Mouse (Mus musculus): ENCODE measurements around the gene Rbl1. TPM values are rescaled to one million over a fixed set of nuclear protein-coding genes. Genes with fewer than 3 reads are reported as not detected.
"Not testable (repeated sequence)": the region's sequence is repeated elsewhere in the genome, so short reads cannot be mapped to it uniquely, and the experiment has no call there.

Gene Rbl1
- polyA plus RNA-seq, 1 experiment from 2014 or later: 28.0 TPM

- no peak overlapping the region for H3K9ac ChIP-seq (replicated peaks)
- H3K9me3 ChIP-seq: no peaks in the 10 kb centered on the region
- ATAC-seq (ENCODE audit: insufficient number of reproducible peaks, insufficient read depth, low FRiP score, low TSS enrichment, low read depth): no peak
- H3K4me1 ChIP-seq (replicated peaks): no peaks in the 10 kb centered on the region
- H3K27me3 ChIP-seq: no peaks in the 10 kb centered on the region
- H3K27ac ChIP-seq: no peak overlapping the region
- WGBS: 67% methylated on average over 6 of the region's 6 CpGs
- H3K36me3 ChIP-seq: peaks cover 83% of the 10 kb centered on the region
- H3K4me2 ChIP-seq: no peak overlapping the region
- H3K4me3 ChIP-seq (replicated peaks): no peak overlapping the region
Measured at GRCm38 (mm10) chr2:157170626-157171025, 33.7 kb downstream of the Rbl1 start.

DNA sequence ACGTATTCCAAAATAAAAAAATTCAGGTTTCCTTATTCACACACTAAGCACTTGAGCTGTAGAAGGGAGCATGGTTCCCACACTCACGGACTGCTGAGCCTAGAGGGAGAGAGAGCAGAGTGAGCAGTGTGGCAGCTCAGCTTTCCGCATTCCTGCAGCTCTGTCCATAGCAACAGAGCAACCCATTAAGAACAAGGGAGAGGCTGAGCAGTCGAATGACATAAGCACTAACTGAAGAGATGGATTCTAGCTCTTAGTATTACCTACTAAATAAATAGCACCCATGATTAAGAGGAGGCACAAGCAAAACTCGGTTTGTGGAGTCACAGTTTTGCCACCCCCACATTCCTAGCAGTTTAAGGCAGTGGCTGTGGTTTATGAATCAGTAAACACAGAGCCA, 34.2 kb downstream of the Rbl1 start:
- no peak overlapping the region for H3K4me3 ChIP-seq (replicated peaks)
- no peak overlapping the region for H3K9ac ChIP-seq (replicated peaks)
- H3K4me1 ChIP-seq (replicated peaks): no peaks in the 10 kb centered on the region
- H3K36me3 ChIP-seq: peaks cover 82% of the 10 kb centered on the region
- H3K9me3 ChIP-seq: no peaks in the 10 kb centered on the region
- no peaks in the 10 kb centered on the region for H3K27me3 ChIP-seq
- no peak overlapping the region for H3K27ac ChIP-seq
- H3K4me2 ChIP-seq: no peak overlapping the region
- ATAC-seq (ENCODE audit: insufficient number of reproducible peaks, insufficient read depth, low FRiP score, low TSS enrichment, low read depth): no peak
- 63% methylated on average over 5 of the region's 5 CpGs for WGBS

DNA sequence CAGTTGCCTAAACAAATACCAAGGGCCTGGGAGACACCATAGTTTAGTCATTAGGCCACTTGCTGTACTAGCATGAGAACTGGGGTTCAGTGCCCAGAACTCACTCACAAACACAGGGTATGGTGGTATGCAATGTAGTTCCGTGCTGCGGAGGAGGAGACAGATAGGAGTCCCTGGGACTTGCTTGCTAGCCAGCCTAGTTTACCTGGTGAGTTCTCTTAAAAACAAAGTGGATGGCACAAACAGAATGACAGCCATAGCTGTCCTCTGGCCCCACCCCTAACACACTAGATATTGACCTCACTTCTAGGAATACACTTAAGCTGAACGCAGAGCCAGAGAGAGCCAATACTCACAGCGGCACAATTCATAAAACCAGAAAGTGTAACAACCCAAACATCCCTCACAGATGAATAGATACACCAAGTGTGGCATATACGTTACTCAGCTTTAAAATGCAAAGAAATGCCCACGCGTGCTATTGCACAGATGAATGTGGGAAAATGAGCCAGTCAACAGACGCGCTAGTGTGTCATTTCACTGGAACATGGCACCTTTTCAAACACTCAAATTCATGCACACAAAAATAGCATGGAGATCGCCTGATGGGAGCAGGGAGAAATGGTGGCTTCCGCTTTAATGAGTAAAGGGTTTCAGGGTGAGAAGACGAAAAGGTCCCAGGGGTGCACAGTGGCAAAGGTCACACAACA, 37.8 kb downstream of the Rbl1 start:
- H3K36me3 ChIP-seq: peaks cover 77% of the 10 kb centered on the region
- WGBS: 95% methylated on average over 12 of the region's 12 CpGs
- no peak overlapping the region for H3K27ac ChIP-seq
- H3K4me3 ChIP-seq (replicated peaks): no peak overlapping the region
- H3K4me1 ChIP-seq (replicated peaks): no peaks in the 10 kb centered on the region
- no peak overlapping the region for H3K9ac ChIP-seq (replicated peaks)
- no peaks in the 10 kb centered on the region for H3K27me3 ChIP-seq
- no peak overlapping the region for H3K4me2 ChIP-seq
- no peak for ATAC-seq (ENCODE audit: insufficient number of reproducible peaks, insufficient read depth, low FRiP score, low TSS enrichment, low read depth)
- H3K9me3 ChIP-seq: no peaks in the 10 kb centered on the region

DNA sequence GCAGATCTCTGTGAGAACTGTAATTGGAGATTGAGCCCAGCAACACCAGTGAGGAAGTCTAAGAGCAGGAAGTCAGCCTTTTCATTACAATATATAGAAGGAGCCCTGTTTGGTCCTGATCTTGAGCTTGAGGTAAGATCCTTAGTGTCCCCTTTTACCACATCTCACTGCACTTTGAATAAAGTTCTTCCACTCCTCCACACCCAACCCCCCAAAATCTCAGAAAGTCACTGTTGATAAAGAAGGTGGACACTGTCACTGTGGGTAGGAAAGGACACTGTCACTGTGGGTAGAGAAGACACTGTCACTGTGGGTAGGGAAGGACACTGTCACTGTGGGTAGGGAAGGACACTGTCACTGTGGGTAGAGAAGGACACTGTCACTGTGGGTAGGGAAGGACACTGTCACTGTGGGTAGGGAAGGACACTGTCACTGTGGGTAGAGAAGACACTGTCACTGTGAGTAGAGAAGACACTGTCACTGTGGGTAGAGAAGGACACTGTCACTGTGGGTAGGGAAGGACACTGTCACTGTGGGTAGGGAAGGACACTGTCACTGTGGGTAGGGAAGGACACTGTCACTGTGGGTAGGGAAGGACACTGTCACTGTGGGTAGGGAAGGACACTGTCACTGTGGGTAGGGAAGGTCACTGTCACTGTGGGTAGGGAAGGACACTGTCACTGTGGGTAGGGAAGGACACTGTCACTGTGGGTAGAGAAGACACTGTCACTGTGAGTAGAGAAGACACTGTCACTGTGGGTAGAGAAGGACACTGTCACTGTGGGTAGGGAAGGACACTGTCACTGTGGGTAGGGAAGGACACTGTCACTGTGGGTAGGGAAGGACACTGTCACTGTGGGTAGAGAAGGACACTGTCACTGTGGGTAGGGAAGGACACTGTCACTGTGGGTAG, 38.8 kb downstream of the Rbl1 start:
- H3K27ac ChIP-seq; H3K27me3 ChIP-seq; H3K4me3 ChIP-seq (replicated peaks); H3K9me3 ChIP-seq; ATAC-seq (ENCODE audit: insufficient number of reproducible peaks, insufficient read depth, low FRiP score, low TSS enrichment, low read depth); H3K4me2 ChIP-seq; H3K4me1 ChIP-seq (replicated peaks); H3K9ac ChIP-seq (replicated peaks): not testable (repeated sequence)
- H3K36me3 ChIP-seq: peaks cover 82% of the 10 kb centered on the region

DNA sequence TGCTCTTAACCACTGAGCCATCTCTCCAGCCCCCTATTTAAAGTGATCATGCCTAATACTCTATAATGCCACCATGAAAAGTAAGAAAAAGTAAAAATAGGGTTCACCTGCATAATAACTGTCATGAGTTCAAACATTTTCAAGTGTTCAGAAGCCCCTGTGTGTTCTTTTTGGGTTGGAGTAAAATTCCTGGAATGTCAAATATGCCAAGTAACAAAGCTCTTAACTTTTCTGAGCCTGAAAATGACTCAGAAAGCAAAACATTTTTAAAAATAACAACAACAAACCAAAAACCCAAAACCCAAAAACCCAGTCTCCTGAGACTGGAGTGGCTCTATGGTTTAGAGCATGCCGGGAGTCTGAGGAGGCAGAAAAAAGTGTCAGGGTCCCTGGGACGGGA, 40.2 kb downstream of the Rbl1 start:
- Histone ChIP-seq H3K4me1 (replicated peaks) (no peaks in the 10 kb centered on the region), H3K27me3 (no peaks in the 10 kb centered on the region), H3K9me3 (no peaks in the 10 kb centered on the region), H3K27ac (no peak overlapping the region), H3K9ac (replicated peaks) (no peak overlapping the region), H3K4me2 (no peak overlapping the region), H3K36me3 (peaks cover 83% of the 10 kb centered on the region), H3K4me3 (replicated peaks) (no peak overlapping the region)
- WGBS: 82% methylated on average over 2 of the region's 2 CpGs
- ATAC-seq (ENCODE audit: insufficient number of reproducible peaks, insufficient read depth, low FRiP score, low TSS enrichment, low read depth): no peak

- no peaks in the 10 kb centered on the region for H3K27me3 ChIP-seq
- H3K27ac ChIP-seq: no peak overlapping the region
- H3K4me2 ChIP-seq: no peak overlapping the region
- 91% methylated on average over 1 of the region's 1 CpGs for WGBS
- no peaks in the 10 kb centered on the region for H3K9me3 ChIP-seq
- H3K4me1 ChIP-seq (replicated peaks): no peaks in the 10 kb centered on the region
- no peak overlapping the region for H3K4me3 ChIP-seq (replicated peaks)
- H3K9ac ChIP-seq (replicated peaks): no peak overlapping the region
- ATAC-seq (ENCODE audit: insufficient number of reproducible peaks, insufficient read depth, low FRiP score, low TSS enrichment, low read depth): no peak
- peaks cover 86% of the 10 kb centered on the region for H3K36me3 ChIP-seq
Measured at GRCm38 (mm10) chr2:157156079-157156478, 48.3 kb downstream of the Rbl1 start.

DNA sequence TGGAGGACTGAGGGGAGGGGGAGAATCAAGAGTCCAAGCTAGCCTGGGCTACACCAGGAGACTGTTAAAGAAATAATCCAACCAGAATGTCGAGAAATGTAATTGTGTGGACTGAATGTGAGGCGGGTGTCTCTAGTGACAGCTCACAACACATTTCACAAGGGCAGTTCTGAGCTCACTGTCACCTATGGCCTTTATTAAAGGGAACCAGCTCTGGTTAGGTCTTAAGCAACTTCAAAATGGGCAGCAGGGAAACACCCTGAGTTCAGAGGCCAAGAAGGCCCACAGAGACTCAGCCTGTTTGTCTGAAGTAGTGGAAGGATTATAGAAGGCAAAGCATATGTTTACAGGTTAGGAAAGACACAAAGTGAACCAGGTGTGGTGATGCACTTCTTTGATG, 51.1 kb downstream of the Rbl1 start:
- no peaks in the 10 kb centered on the region for H3K9me3 ChIP-seq
- ATAC-seq (ENCODE audit: insufficient number of reproducible peaks, insufficient read depth, low FRiP score, low TSS enrichment, low read depth): no peak
- no peak overlapping the region for H3K4me3 ChIP-seq (replicated peaks)
- H3K27me3 ChIP-seq: no peaks in the 10 kb centered on the region
- H3K27ac ChIP-seq: no peak overlapping the region
- no peak overlapping the region for H3K9ac ChIP-seq (replicated peaks)
- H3K36me3 ChIP-seq: peaks cover 87% of the 10 kb centered on the region
- WGBS: 82% methylated on average over 2 of the region's 2 CpGs
- no peaks in the 10 kb centered on the region for H3K4me1 ChIP-seq (replicated peaks)
- H3K4me2 ChIP-seq: no peak overlapping the region

GRCm38 (mm10) chr2:157148417-157148816, 55.9 kb downstream of the Rbl1 start:
- 88% methylated on average over 5 of the region's 5 CpGs for WGBS
- Histone ChIP-seq H3K27me3 (no peaks in the 10 kb centered on the region), H3K4me2 (no peak overlapping the region), H3K36me3 (peaks cover 84% of the 10 kb centered on the region), H3K9me3 (no peaks in the 10 kb centered on the region), H3K4me1 (replicated peaks) (no peaks in the 10 kb centered on the region), H3K4me3 (replicated peaks) (no peak overlapping the region), H3K9ac (replicated peaks) (no peak overlapping the region), H3K27ac (no peak overlapping the region)
- ATAC-seq (ENCODE audit: insufficient number of reproducible peaks, insufficient read depth, low FRiP score, low TSS enrichment, low read depth): no peak

DNA sequence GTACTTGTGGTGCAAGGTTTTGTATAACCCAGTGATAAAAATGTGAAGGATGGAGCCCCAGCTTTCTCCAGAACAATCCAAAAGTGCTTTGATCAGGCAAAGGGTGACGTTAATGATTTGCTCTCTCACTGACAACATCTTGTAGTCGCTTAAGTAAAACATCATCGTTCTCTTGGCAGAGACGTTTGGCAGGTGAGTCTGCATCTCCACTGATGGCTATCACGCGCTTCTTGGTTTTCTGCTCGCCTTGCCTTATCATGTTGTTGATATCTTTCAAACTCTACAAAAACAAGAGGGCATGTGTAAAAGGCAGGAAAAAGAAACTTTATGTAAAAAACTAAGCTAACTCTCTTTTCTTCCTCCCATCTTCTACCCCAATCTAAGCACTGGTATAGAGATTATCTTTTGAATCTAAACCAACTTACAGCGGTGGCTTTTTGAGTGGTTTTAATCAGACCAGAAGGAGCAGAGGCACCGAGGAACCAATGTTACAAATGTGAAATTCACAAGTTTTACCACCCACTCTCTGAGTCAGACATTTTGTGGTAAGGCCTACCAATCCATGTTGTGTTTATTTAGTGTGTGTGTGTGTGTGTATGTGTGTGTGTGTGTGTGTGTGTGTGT, 56.8 kb downstream of the Rbl1 start:
- H3K27ac ChIP-seq: no peak overlapping the region
- no peak for ATAC-seq (ENCODE audit: insufficient number of reproducible peaks, insufficient read depth, low FRiP score, low TSS enrichment, low read depth)
- H3K9ac ChIP-seq (replicated peaks): no peak overlapping the region
- no peak overlapping the region for H3K4me3 ChIP-seq (replicated peaks)
- no peaks in the 10 kb centered on the region for H3K9me3 ChIP-seq
- 90% methylated on average over 9 of the region's 9 CpGs for WGBS
- peaks cover 77% of the 10 kb centered on the region for H3K36me3 ChIP-seq
- H3K4me1 ChIP-seq (replicated peaks): no peaks in the 10 kb centered on the region
- no peaks in the 10 kb centered on the region for H3K27me3 ChIP-seq
- no peak overlapping the region for H3K4me2 ChIP-seq

DNA sequence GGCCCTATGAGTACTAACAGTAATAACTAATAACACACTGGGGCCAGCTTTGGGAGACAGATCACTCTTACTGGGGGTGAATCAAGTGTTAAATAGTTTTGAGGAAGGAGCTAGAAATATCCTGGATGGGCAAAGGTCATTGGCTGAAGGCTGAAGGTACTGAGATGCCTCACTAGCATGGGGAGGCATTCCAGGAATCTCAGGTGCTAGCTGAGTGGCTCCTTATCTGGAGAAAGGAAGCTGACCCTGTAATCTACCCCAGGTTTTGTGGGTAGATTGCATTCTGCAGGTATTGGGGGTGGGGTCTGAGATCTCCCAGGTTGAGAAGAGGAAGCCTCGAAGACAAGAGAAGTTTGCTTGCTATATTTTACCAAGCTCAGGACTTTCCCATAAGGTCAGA, 59.2 kb downstream of the Rbl1 start:
- Histone ChIP-seq H3K27ac (no peak overlapping the region), H3K4me2 (no peak overlapping the region), H3K4me3 (replicated peaks) (no peak overlapping the region), H3K4me1 (replicated peaks) (no peaks in the 10 kb centered on the region), H3K9ac (replicated peaks) (no peak overlapping the region), H3K36me3 (peaks cover 54% of the 10 kb centered on the region), H3K9me3 (peaks cover 4% of the 10 kb centered on the region), H3K27me3 (no peaks in the 10 kb centered on the region)
- no peak for ATAC-seq (ENCODE audit: insufficient number of reproducible peaks, insufficient read depth, low FRiP score, low TSS enrichment, low read depth)
- WGBS: 76% methylated on average over 1 of the region's 1 CpGs

- no peak for ATAC-seq (ENCODE audit: insufficient number of reproducible peaks, insufficient read depth, low FRiP score, low TSS enrichment, low read depth)
- H3K9me3 ChIP-seq: peaks cover 13% of the 10 kb centered on the region
- H3K27me3 ChIP-seq: no peaks in the 10 kb centered on the region
- no peak overlapping the region for H3K4me2 ChIP-seq
- no peak overlapping the region for H3K27ac ChIP-seq
- H3K4me3 ChIP-seq (replicated peaks): no peak overlapping the region
- 75% methylated on average over 5 of the region's 5 CpGs for WGBS
- peaks cover 44% of the 10 kb centered on the region for H3K36me3 ChIP-seq
- no peaks in the 10 kb centered on the region for H3K4me1 ChIP-seq (replicated peaks)
- H3K9ac ChIP-seq (replicated peaks): no peak overlapping the region
Measured at GRCm38 (mm10) chr2:157144132-157144531, 60.2 kb downstream of the Rbl1 start.
